Mouse (Mus musculus) forebrain, embryonic 12.5 days (tissue): ENCODE results near the gene Ssc4d. TPM values are rescaled to one million over a fixed set of nuclear protein-coding genes. Genes with fewer than 3 reads are reported as not detected.

Source experiments
- ATAC-seq: fragments of 200-750 bp; cut with Nextera tagmentation; 2 replicates; pipeline ENCODE4 v1.8.0; 2017; ENCODE audit warnings: moderate TSS enrichment; ENCODE audit not compliant: low FRiP score
- H3K27ac ChIP-seq: fragments of 300-500 bp; sonication (generic); 2 replicates; pipeline ENCODE4 v1.5.1; 2016; ENCODE audit warnings: mild to moderate bottlenecking
- H3K27me3 ChIP-seq: fragments of 300-500 bp; sonication (generic); 2 replicates; pipeline ENCODE4 v1.6.1; 2016; ENCODE audit warnings: mild to moderate bottlenecking
- H3K36me3 ChIP-seq: fragments of 300-500 bp; sonication (generic); replicated peaks from 2 replicates; pipeline ENCODE4 v1.6.1; 2016; ENCODE audit warnings: mild to moderate bottlenecking
- H3K4me1 ChIP-seq: fragments of 300-500 bp; sonication (generic); 2 replicates; pipeline ENCODE4 v1.6.1; 2016
- H3K4me2 ChIP-seq: fragments of 300-500 bp; sonication (generic); 2 replicates; pipeline ENCODE4 v1.6.1; 2016; ENCODE audit warnings: mild to moderate bottlenecking, moderate library complexity
- H3K4me3 ChIP-seq: fragments of 300-500 bp; sonication (generic); replicated peaks from 2 replicates; pipeline ENCODE4 v1.5.1; 2016; ENCODE audit warnings: mild to moderate bottlenecking
- H3K9ac ChIP-seq: fragments of 300-500 bp; sonication (generic); 2 replicates; pipeline ENCODE4 v1.6.1; 2016; ENCODE audit warnings: mild to moderate bottlenecking
- H3K9me3 ChIP-seq: fragments of 300-500 bp; sonication (generic); 2 replicates; pipeline ENCODE4 v1.6.1; 2016
- WGBS: fragments of 180-500 bp; shearing (Covaris S2); methylation state at CpG from one replicate; pipeline ENCODE4 v1.1.7; 2016; 5-methylcytosine and 5-hydroxymethylcytosine counted together
- polyA plus RNA-seq: library from polyadenylated mRNA; unstranded; fragments of >200 nt; fragmentation: Nextera tagmentation; extraction: Ambion mirVana; gene quantifications from 2 replicates; pipeline ENCODE4 v1.2.1, GENCODE M21; 2016

Ssc4d gene
- polyA plus RNA-seq, 1 experiment from 2014 or later: 1.1 TPM

- H3K27me3 ChIP-seq: no peaks in the 10 kb centered on the region
- no peak for ATAC-seq
- peaks cover 11% of the 10 kb centered on the region for H3K4me1 ChIP-seq
- H3K4me2 ChIP-seq: 0 out of 2 replicates have a peak overlapping the region, but pooled peaks have one; percentile 87
- no peak overlapping the region for H3K4me3 ChIP-seq
- H3K9me3 ChIP-seq: 0 out of 2 replicates have a peak, but pooled peaks cover 3% of the 10 kb centered on the region
- peaks cover 39% of the 10 kb centered on the region for H3K36me3 ChIP-seq
- no peak overlapping the region for H3K27ac ChIP-seq
- peak overlapping the region; percentile 85; the same call in 1 of the 2 replicates for H3K9ac ChIP-seq
- WGBS: 95% methylated on average over 8 of the region's 8 CpGs
Measured at GRCm38 (mm10) chr5:135996162-135996561, 21.8 kb upstream of the Ssc4d start.

- peak within 1 kb of the TSS; percentile 82 for H3K27ac ChIP-seq
- peak; percentile 95 for ATAC-seq
- H3K36me3 ChIP-seq: peaks cover 36% of the 10 kb centered on the region
- peak within 1 kb of the TSS; percentile 71 for H3K4me3 ChIP-seq
- H3K4me2 ChIP-seq: peak within 1 kb of the TSS; percentile 87
- peaks cover 11% of the 10 kb centered on the region for H3K4me1 ChIP-seq
- 0 out of 2 replicates have a peak, but pooled peaks cover 3% of the 10 kb centered on the region for H3K9me3 ChIP-seq
- H3K9ac ChIP-seq: peak within 1 kb of the TSS; percentile 85
- H3K27me3 ChIP-seq: no peaks in the 10 kb centered on the region
- WGBS: 1% methylated on average over 46 of the region's 47 CpGs
Measured at GRCm38 (mm10) chr5:135994725-135995687, 20.7 kb upstream of the Ssc4d start, which contains the start of gene Dtx2. Gene Dtx2, plus strand, starts transcription at chr5:135994800.

DNA sequence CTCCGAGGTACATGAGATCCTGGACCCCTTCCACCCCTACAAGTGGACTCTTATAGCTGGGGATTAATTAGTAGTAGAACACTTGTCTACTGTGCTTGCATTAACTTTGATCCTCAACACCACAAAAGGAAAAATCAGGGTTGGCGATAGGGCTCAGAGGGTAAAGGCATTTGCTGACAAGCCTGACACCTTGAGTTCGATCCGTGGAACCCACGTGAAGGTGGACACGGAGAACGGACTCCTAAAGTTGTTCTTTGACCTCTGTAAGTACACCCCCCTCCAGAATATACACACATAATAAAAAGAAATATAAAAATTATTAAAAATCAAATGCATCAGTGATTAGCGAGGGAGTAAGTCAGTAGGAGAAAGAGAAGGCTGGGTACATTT, 20.0 kb upstream of the Ssc4d start:
- 59% methylated on average over 8 of the region's 8 CpGs for WGBS
- Histone ChIP-seq H3K4me3 (peak overlapping the region; percentile 71; the same call in 1 of the 2 replicates), H3K4me1 (peaks cover 11% of the 10 kb centered on the region), H3K36me3 (peaks cover 30% of the 10 kb centered on the region), H3K27ac (no peak overlapping the region), H3K9ac (no peak overlapping the region), H3K27me3 (no peaks in the 10 kb centered on the region), H3K9me3 (0 out of 2 replicates have a peak, but pooled peaks cover 3% of the 10 kb centered on the region), H3K4me2 (no peak overlapping the region)
- peak; percentile 21; the same call in 1 of the 2 replicates for ATAC-seq

- H3K27ac ChIP-seq: no peak overlapping the region
- peaks cover 21% of the 10 kb centered on the region for H3K36me3 ChIP-seq
- H3K4me2 ChIP-seq: no peak overlapping the region
- H3K4me3 ChIP-seq: no peak overlapping the region
- no peak overlapping the region for H3K9ac ChIP-seq
- 63% methylated on average over 5 of the region's 5 CpGs for WGBS
- peaks cover 11% of the 10 kb centered on the region for H3K4me1 ChIP-seq
- no peaks in the 10 kb centered on the region for H3K27me3 ChIP-seq
- no peaks in the 10 kb centered on the region for H3K9me3 ChIP-seq
- ATAC-seq: no peak
Measured at GRCm38 (mm10) chr5:135993381-135993965, 19.1 kb upstream of the Ssc4d start.

DNA sequence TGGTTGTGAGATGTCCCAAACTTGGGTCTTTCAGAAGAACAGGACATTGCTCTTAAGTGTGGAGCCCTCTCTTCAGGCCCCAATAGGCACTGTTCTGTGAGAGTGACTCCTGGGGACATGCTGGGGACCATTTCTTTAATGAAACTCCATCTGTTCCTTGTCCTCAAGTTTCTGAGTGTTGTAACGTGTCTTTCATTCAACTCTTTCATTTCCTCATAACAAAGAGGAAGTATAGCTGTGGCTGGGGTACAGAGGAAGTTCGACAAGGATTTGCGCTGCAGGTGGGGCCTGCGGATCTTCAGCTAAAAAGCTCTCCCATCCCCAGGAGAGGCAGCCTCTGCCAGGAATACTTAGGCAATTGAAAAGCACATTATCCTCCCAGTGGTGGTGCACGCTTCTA, 16.3 kb upstream of the Ssc4d start:
- Histone ChIP-seq H3K4me1 (peaks cover 4% of the 10 kb centered on the region), H3K4me2 (no peak overlapping the region), H3K4me3 (no peak overlapping the region), H3K9ac (no peak overlapping the region), H3K36me3 (no peaks in the 10 kb centered on the region), H3K27ac (no peak overlapping the region), H3K9me3 (no peaks in the 10 kb centered on the region), H3K27me3 (no peaks in the 10 kb centered on the region)
- no peak for ATAC-seq
- 74% methylated on average over 5 of the region's 5 CpGs for WGBS

DNA sequence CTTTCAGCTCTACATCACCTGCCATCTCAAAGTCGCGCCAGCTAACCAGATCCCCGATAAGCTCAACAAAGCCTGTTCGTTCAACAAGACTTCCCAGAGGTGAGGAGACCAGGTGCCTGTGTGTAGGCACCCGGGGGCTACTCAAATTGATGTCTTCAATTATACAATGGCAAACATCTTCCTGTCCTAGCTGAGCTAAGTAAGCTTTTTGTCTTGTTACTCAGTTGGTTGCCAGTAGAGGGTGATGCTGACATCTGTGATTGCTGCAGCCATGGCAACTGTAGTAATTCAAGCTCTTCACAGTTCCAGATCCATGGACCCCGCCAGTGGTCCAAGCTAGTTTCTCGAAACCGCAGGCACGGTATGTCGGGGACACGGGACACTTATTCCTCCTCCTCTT, 12.9 kb upstream of the Ssc4d start:
- Histone ChIP-seq H3K9ac (no peak overlapping the region), H3K27me3 (no peaks in the 10 kb centered on the region), H3K27ac (no peak overlapping the region), H3K4me3 (no peak overlapping the region), H3K4me2 (no peak overlapping the region), H3K4me1 (no peaks in the 10 kb centered on the region), H3K36me3 (no peaks in the 10 kb centered on the region), H3K9me3 (no peaks in the 10 kb centered on the region)
- no peak for ATAC-seq
- WGBS: 66% methylated on average over 11 of the region's 11 CpGs

DNA sequence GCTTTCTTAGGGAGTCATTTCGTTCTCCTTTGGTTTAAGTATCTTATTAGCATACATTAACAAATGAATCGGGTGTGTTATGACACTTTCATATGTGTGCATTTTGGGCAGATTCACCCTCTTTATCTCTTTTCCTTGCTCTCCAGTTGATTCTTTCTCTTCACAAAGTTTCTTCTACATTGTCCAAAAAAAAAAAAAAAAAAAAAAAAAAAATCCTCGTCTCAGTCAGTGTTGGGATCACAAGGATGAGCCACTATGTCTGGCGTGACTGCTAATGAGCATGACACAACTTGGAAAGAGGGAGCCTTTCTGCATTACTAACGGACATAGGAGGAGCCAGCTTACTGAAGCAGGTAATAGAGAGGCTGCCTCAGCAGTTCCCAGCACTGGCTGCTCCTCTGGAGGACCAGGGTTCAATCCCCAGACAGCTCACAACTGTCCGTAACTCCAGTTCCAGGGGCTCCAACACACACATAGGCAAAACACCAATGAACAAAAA, 10.3 kb upstream of the Ssc4d start:
- Histone ChIP-seq H3K9ac (no peak overlapping the region), H3K36me3 (no peaks in the 10 kb centered on the region), H3K27me3 (no peaks in the 10 kb centered on the region), H3K9me3 (no peaks in the 10 kb centered on the region), H3K27ac (no peak overlapping the region), H3K4me1 (no peaks in the 10 kb centered on the region), H3K4me2 (no peak overlapping the region), H3K4me3 (no peak overlapping the region)
- ATAC-seq: no peak
- 64% methylated on average over 6 of the region's 6 CpGs for WGBS

- H3K27ac ChIP-seq: no peak overlapping the region
- H3K4me3 ChIP-seq: no peak overlapping the region
- no peak overlapping the region for H3K4me2 ChIP-seq
- WGBS: 41% methylated on average over 6 of the region's 6 CpGs
- ATAC-seq: no peak; the same call in 1 of the 2 replicates
- no peak overlapping the region for H3K9ac ChIP-seq
- H3K36me3 ChIP-seq: no peaks in the 10 kb centered on the region
- no peaks in the 10 kb centered on the region for H3K27me3 ChIP-seq
- H3K4me1 ChIP-seq: no peaks in the 10 kb centered on the region
- no peaks in the 10 kb centered on the region for H3K9me3 ChIP-seq
Measured at GRCm38 (mm10) chr5:135982398-135982797, 8.1 kb upstream of the Ssc4d start.

DNA sequence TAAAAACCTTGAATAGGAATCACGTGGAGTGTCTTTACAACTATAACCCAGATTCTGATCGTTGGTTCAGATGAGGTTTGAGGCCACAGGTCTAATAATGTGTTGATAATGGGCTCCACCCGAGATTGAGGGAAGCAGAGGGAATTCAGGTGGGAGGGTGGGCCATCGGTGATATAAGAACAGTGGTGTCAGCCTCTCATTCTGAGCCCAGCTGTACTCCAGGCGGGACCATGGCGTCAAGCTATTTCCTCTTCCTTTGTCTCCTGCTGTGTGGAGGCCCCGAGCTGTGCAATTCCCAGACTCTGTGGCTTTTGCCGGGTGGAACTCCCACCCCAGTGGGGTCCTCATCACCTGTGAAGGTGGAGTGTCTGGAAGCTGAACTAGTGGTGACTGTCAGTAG, 5.6 kb upstream of the Ssc4d start, which contains the start of gene Zp3:
Gene Zp3, plus strand, starts transcription at position 196 of the 400 bp plus-strand sequence.
- no peak within 1 kb of the TSS for H3K4me2 ChIP-seq

DNA sequence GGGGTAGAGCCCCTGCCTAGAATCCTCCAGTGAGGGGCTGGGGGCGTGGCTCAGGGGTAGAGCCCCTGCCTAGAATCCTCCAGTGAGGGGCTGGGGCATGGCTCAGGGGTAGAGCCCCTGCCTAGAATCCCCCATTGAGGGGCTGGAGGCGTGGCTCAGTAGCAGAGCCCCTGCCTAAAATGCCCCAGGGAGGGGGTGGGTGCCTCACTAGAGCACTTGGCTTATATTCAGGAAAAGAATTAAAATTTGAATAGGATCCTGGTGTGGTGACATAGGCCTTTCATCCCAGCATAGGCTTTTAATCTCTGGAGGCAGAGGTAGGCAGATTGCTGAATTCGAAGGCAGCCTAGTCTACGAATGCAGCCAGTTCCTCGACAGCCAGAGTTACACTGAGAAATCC, 5.0 kb upstream of the Ssc4d start:
- H3K4me2 ChIP-seq: no peak overlapping the region
- H3K9me3 ChIP-seq: no peaks in the 10 kb centered on the region
- no peaks in the 10 kb centered on the region for H3K27me3 ChIP-seq
- no peak overlapping the region for H3K27ac ChIP-seq
- no peak overlapping the region for H3K4me3 ChIP-seq
- no peak for ATAC-seq
- no peak overlapping the region for H3K9ac ChIP-seq
- 78% methylated on average over 5 of the region's 5 CpGs for WGBS
- no peaks in the 10 kb centered on the region for H3K4me1 ChIP-seq
- no peaks in the 10 kb centered on the region for H3K36me3 ChIP-seq

More for the DNA sequence above, 5.6 kb upstream of the Ssc4d start, which contains the start of gene Zp3:
- WGBS: 86% methylated on average over 8 of the region's 8 CpGs
- no peaks in the 10 kb centered on the region for H3K4me1 ChIP-seq
- no peak for ATAC-seq
- no peaks in the 10 kb centered on the region for H3K36me3 ChIP-seq
- no peaks in the 10 kb centered on the region for H3K27me3 ChIP-seq
- H3K4me3 ChIP-seq: no peak within 1 kb of the TSS
- no peak within 1 kb of the TSS for H3K9ac ChIP-seq
- H3K27ac ChIP-seq: no peak within 1 kb of the TSS
- no peaks in the 10 kb centered on the region for H3K9me3 ChIP-seq

- Histone ChIP-seq H3K27ac (no peak overlapping the region), H3K4me1 (no peaks in the 10 kb centered on the region), H3K9me3 (no peaks in the 10 kb centered on the region), H3K4me3 (no peak overlapping the region), H3K27me3 (no peaks in the 10 kb centered on the region), H3K9ac (no peak overlapping the region), H3K36me3 (no peaks in the 10 kb centered on the region), H3K4me2 (no peak overlapping the region)
- WGBS: 92% methylated on average over 8 of the region's 8 CpGs
- no peak for ATAC-seq
Measured at GRCm38 (mm10) chr5:135975893-135976668, 1.8 kb upstream of the Ssc4d start.

- Histone ChIP-seq H3K4me3 (no peak overlapping the region), H3K27me3 (no peaks in the 10 kb centered on the region), H3K9ac (no peak overlapping the region), H3K36me3 (no peaks in the 10 kb centered on the region), H3K27ac (no peak overlapping the region), H3K4me1 (no peaks in the 10 kb centered on the region), H3K4me2 (no peak overlapping the region), H3K9me3 (no peaks in the 10 kb centered on the region)
- 88% methylated on average over 7 of the region's 7 CpGs for WGBS
- ATAC-seq: no peak
Measured at GRCm38 (mm10) chr5:135971876-135972275, 2.5 kb downstream of the Ssc4d start.
